Mouse (Mus musculus) mouse embryonic stem cell (cell line): Measurements from ENCODE around the gene Dennd4b.
"Not testable (repeated sequence)": the region's sequence is repeated elsewhere in the genome, so short reads cannot be mapped to it uniquely, and the experiment has no call there.

Experiments
- in situ Hi-C, 2 experiments: fragments of 300-500 bp; cut with MboI; formaldehyde crosslinking; loops; 1 replicate in 1 of 2; 3 replicates in 1 of 2; pipeline ENCODE4 v1.14.3; 2019 to 2020; ENCODE audit warnings: low sequenced_read_pairs in 2 of 2, low pct_unique_long_range_greater_than_20kb in 1 of 2, mixed read lengths in 1 of 2; ENCODE audit not compliant: unreplicated experiment in 1 of 2

Gene Dennd4b

DNA sequence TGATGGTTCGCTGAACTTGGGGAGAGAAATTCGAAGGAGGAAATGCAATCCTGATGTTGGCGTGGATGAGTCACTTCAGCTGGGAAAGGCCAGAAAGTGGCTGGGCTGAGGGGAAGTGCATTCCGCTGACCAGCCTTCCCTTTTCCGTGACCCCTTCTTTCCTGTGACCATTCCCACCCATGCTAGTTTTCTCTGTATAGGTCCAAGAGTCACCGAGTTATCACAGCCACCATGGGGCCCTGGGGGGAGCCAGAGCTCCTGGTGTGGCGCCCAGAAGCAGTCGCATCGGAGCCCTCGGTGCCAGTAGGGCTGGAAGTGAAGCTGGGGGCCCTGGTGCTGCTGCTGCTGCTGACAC lies 16.3 kb upstream of the Dennd4b start:
- in situ Hi-C loops: no loop called here

DNA sequence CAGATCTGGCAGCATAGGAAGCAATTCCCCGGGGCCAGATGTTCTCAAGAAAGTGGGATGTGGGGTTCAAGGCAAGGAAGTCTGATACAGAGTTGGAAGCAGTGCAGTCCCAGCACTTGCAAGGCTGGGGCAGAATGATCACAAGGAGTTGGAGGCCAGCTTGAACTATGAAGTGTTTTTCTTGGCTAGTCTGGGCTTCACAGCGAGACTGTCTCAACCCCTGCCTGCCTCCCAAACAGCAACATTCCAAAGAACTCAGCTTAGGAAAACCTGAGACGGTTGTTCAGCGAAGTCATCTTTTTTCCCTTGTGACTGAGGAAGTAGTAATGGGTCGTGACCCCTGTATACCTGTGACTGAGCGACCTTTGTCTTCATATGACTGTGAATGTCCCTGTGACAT lies 14.2 kb upstream of the Dennd4b start:
- in situ Hi-C loops: no loop called here

DNA sequence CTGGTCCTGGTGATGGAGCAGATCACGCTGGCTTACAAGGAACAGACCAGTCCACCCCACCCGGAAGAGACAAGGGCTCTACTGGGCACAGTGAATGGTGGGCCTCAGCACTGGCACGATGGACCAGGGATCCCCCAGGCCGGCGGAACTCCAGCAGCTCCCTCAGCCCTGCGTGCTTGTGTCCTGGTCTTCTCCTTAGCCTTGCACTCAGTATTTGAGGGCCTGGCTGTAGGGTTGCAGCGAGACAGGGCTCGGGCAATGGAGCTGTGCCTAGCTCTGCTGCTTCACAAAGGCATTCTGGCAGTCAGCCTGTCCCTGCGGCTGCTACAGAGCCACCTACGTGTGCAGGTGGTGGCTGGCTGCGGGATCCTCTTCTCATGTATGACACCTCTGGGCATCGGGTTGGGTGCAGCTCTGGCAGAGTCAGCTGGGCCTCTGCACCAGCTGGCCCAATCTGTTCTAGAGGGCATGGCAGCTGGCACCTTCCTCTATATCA lies 13.2 kb upstream of the Dennd4b start:
- in situ Hi-C loops: not testable (repeated sequence)

DNA sequence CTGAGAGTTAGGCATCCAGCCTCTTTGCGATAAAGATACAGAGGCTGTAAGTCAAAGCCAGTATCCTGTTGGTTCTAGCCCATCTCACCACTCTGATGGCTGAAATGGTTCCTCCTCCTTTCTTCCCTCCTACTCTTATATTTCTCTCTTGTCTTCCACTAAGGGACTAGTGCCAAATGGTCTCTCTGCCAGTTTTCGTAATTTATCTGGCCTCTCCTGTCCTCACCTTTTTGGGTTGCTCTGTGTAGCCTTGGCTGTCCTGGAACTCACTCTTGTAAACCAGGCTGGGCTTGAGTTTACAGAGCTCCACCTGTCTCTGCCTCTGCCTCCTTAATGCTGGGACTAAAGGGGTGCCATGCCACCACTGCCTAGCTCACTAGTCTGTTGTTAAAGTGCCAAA lies 12.3 kb upstream of the Dennd4b start:
- in situ Hi-C loops: not testable (repeated sequence)

DNA sequence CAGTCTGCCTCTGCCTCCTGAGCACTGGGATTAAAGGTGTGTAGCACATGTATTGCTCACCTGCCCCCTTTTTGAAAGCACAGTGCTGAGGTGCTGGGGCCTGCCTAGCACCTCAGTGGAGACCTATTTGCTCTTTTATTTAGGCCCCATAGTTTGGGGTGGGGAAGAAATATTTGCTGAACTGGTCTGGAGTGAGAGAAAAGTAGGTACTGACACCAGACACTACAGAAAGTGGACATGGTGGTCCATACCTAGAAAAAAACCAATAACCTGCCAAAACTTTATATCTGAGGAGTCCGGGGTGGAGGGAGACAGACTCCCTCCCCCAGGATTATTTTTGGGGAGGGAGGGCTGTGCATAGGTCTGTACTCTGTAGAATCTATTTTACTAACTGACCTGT lies 11.8 kb upstream of the Dennd4b start:
- in situ Hi-C loops: not testable (repeated sequence)

DNA sequence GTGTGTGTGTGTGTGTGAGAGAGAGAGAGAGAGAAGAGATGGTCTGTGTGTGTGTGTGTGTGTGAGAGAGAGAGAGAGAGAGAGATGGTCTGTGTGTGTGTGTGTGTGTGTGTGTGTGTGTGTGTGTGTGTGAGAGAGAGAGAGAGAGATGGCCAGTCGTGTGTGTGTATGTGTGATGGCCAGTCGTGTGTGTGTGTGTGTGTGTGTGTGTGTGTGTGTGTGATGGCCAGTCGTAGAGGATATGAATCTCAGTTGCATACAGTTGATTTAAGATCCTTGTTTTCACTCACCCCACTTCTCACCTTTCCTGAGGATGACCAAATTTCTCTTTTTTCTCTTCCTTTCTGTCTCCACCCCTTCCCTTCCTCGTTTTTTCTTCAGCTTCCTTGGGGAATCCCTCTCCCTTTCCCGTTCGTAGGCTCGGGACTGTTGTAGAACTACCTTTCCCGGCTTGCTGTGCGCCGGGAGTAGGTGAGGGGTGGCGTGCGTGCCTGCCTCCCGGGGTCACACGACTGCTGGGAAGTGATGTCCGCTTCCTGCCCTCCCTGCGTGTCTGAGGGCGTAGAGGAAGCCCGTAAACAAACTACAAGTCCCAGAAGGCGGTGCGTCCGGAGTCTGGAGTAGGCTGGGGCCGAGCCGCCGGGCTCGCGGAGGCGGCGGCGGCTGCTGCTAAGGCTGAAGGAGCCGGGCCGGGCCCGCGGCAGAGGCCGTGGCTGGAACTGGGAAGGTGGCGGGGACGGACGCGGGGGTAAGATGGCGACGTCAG lies 11.1 kb upstream of the Dennd4b start, which contains the start of gene Crtc2:
Crtc2 (plus strand) TSS at position 511 of the 766 bp plus-strand sequence.
- in situ Hi-C loops: no loop called here

DNA sequence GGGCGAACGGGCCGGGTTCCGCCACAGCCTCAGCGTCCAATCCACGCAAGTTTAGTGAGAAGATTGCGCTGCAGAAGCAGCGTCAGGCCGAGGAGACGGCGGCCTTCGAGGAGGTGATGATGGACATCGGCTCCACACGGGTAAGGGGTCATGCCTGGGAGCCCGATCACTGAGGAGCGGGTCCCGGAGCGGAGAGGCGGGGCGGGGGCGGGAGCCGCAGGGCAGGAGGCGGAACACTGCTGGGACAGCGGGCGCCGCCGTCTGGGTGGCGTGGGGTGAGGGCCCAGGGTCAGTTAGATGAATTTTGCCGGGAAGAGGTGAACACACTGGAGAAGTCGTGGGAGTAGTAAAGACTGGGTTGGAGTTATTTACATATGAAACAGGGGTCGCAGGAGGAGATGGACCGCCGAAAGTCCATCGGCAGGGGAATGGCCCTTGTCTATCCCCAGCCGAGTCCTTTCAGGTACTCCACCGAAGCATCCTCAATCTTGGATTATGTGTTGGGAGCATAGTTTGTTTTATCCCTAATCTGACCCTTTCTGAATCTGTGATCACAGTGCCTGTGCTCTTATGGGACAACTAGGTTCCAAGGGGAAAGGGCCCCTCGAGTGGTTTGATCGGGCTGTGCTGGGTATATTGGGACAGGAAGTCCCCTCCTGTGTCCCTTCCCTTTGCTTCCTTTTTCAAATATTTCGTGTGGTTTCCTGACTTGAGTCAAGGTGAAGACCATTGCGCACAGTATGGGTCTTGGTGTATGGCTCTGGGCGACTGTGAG lies 10.4 kb upstream of the Dennd4b start:
- in situ Hi-C loops: no loop called here

DNA sequence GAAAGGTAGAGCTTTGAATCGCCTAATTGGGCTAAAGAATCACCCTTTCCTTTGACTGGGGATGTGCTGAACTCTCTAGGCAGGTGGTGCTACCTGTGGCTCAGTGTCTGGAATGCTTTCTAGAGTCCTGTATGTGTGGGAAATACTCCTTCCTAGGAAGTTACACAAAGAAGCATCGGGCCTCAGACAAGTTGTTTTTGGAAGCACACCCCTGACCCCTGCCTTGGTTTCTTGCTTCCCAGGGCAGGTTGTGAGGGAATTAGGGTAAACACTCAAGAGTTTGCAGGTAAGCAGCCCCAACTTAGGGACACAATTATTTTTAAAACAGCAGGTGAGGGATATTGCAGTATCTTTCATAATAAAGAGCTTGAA lies 9.8 kb upstream of the Dennd4b start:
- in situ Hi-C loops: no loop called here

DNA sequence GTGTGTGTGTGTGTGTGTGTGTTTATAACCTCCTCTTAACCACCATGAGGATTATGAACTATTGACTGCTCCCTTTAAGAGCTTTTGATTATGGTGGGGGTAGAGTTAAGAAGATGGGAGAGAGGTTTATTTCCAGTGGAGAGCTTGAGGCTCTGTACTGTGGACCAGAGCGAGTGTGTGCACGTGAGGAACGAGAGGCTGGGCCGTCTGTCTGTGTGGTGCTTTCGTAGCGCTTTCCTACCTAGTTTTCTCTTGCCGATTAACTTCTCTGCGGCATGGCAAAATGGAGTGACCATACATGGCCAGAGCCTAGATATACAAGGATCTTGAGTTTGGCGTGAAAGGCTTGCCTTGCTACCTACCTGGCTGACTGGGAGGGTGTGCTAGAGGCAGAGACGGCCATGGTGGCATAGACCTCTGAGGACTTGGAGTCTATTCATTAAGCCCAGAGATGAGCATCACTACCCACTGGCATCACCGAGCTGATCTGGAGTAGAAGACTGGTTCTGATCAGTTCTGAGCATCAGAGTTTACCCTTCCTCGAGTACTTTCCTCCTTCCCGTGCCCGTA lies 9.1 kb upstream of the Dennd4b start:
- in situ Hi-C loops: no loop called here

DNA sequence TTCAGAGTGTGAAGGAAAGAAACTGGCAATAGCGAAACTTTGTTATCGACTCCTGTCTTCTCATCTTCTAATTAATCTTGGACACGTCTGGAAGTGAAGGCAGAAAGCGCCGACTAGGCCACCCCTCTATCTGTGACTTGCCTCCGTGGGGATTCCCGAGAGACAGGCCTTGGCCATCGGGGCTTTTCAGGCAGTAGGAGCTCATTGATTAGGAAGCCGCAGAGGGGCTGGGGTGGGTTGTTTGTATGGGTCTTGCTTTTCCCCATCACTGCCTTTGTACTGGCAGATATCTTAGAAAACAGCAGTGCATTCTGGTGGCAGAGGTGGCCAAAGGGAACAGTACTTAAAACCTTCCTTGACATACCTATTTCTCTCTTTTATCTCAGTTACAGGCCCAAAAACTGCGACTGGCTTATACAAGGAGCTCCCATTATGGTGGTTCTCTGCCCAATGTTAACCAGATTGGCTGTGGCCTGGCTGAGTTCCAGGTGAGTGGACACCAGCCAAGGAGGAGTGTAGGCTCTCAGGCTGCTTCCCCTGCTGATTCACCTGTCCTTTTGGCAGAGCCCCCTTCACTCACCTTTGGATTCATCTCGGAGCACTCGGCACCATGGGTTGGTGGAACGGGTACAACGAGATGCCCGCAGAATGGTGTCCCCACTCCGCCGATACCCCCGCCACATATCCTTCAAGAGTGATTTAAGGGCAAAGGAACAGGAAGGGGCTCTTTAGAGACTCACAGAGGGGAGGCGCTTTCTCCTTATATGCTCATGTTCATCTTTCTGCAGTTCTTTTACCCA lies 8.1 kb upstream of the Dennd4b start:
- in situ Hi-C loops: no loop called here

DNA sequence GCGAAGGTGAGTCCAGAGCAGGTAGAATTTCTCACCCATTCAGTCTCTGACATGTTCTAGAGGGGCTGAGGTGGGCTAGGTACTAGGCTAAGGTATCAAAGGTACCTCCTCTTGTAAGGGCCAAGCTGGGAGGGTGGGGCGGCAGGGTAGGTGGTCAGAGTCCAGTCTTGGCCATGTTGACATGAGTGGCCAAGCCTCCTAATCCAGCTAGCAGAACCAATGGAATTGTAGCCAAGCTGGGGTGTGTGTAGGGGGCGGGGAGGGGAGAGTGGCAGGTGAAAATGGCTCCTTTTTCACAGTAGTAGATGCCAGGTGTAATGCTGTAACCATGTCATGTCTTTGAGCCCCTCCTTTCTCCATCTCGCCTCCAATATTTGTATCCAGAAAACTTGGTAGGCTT lies 6.5 kb upstream of the Dennd4b start:
- in situ Hi-C loops: no loop called here

DNA sequence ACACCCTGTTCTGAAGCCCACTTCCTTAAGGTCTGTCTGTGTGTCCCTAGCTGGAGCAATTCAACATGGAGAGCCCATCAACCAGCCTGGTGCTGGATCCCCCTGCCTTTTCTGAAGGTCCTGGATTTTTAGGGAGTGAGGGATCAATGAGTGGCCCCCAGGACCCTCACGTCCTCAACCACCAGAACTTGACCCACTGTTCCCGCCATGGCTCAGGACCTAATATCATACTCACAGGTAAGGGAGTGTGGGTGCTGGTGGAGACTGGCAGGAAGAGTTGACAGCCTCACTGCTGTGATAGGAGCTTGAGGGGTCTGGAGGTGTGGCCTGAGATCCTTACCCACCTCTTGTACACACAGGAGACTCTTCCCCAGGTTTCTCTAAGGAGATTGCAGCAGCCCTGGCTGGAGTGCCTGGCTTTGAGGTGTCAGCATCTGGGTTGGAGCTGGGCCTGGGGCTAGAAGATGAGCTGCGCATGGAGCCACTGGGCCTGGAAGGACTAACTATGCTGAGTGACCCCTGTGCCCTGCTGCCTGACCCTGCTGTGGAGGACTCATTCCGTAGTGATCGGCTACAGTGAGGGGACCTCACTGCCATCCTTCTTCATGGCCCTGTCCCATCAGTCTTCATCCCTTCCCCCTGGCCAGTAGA lies 1.7 kb upstream of the Dennd4b start:
- in situ Hi-C loops: no loop called here

DNA sequence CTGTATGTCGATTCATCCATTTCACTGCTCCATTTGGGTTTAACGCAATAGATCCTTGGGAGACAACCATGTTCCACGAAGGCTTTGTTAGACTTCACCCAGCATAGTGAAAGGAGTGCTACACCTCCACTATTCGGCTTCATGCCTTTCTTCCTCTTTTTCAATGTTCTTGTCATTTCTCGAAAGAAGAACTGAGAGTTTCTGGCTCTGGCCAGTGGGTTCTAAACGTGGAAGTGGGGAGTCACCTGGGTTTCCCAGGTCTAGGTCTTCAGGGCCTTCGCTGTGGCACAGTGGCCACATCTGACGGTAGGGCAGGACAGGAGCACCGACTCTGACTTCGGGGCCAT lies 325 bp upstream of the Dennd4b start:
- in situ Hi-C loops: no loop called here

DNA sequence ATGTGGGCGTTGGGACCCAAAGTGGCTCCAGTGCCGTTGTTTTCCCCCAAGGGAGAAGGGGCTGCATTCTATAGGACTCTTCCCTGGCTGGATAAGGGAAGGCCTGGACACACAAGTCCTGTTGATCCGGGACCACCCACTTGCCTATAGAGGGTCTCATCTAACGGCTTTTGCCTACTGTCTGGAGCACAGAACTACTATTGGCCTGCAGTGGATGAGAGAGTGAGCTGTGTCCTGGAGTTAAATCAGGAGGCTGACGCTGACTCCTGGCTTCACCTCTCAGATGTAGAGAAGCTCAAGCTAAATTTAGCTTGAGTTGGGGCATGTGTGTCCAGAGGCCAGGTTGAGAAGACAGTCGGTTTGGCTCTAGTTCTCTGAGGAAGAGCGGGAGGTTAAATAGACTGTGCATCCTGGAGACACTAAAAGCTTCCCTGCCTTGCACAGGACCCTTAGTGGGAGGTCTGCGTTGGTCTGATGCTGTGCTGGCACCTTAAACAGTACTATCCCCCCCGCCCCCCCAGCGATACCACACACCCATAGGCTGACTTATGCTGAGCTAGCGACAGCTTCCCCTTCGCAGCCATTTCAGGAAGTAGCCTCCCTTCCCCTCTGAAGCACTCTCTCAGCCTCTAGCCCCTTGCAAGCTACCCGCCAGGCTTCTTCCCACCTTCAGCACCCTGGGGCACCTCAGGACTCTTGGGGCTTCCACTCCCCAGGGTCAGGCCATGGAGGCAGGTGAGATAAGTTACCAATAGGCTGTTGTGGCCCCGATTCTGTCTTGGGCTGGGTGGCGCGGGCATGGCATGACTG lies 1.2 kb downstream of the Dennd4b start:
- in situ Hi-C loops: no loop called here

DNA sequence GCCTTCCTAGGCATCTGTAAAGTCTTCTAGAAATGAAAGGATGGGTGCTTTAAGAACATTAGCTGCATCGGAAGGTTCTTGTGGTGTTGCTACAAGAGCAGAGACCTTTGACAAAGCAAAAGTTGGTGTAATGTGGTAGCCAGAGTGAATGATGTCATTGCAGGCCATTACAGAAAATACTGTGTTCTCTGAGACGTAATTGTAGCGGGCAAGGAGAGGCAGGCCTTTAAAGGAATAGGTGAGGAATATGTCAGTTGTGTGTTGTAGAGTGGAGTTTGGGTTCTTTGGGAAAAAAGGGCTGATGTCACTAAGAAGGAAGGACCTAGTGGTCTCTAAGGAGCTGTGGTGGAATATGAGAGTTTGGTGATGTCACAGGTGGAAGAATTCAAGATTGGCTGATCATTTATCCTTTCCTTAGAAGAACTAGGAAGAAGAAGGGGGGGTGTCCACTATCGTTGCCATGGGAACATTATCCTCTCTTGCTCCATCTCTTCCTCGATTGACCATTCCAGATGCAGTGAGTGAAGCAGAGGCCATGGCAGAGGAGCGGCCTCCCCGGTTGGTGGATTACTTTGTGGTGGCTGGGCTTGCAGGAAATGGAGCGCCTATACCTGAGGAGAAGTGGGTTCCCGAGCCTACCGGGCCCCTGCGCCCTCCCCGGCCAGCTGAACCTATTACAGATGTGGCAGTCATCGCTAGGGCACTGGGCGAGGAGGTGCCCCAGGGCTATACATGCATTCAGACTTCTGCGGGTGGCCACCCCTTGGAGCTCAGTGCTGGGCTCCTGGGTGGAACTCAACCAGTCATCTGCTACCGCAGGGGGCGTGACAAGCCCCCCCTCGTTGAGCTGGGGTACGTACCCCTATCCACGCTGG lies 2.2 kb downstream of the Dennd4b start:
- in situ Hi-C loops: no loop called here

DNA sequence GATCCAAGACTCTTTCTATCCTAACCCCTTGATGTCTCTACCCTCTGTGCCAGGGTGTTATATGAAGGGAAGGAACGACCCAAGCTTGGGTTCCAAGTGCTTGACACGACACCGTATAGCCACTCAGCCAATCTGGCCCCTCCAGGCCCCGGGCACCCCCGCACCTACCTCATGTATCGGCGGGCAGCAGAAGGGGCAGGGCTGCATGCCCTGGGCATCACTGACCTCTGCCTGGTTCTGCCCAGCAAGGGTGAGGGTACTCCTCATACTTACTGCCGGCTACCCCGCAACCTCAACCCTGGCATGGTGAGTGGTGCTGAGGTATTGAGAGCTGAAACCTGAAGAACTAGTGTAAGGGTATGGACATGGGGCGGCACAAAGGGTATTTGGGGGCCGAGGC lies 3.2 kb downstream of the Dennd4b start:
- in situ Hi-C loops: no loop called here

DNA sequence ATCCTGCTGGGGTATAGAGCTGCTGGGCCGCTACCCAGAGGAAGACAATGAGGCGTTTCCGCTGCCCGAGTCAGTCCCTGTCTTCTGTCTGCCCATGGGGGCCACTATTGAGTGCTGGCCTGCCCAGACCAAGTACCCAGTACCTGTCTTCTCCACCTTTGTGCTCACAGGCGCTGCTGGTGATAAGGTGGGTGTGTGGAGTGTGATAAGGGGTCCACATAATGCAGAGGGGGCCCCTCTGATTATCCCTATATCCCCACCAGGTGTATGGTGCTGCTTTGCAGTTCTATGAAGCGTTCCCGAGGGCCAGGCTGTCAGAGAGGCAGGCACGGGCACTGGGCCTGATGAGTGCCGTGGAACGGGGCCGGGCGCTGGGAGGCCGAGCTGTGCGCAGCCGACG lies 4.0 kb downstream of the Dennd4b start:
- in situ Hi-C loops: no loop called here
